Mouse (Mus musculus) kidney, postnatal 14 days (tissue): ENCODE results near the gene Sarnp.
"Not testable (repeated sequence)": the region's sequence is repeated elsewhere in the genome, so short reads cannot be mapped to it uniquely, and the experiment has no call there.

Source experiments
- DNase-seq: peaks from one replicate; pipeline ENCODE4 v3.0.0; 2022; ENCODE audit warnings: mixed read lengths

The Sarnp gene

GRCm38 (mm10) chr10:128821358-128822056, 4.4 kb downstream of the Sarnp start, which contains the start of gene Ormdl2:
Gene Ormdl2, minus strand, starts transcription at chr10:128821645.
- DNase-seq = peak; percentile 99

- no peak for DNase-seq
These were observed 5.0 kb downstream of the Sarnp start for GRCm38 (mm10) chr10:128822135-128822534.

GRCm38 (mm10) chr10:128823087-128823486, 6.0 kb downstream of the Sarnp start:
- not testable (repeated sequence) for DNase-seq

GRCm38 (mm10) chr10:128823821-128824220, 6.7 kb downstream of the Sarnp start:
- DNase-seq = no peak

- DNase-seq = no peak
These were observed 20.3 kb downstream of the Sarnp start for GRCm38 (mm10) chr10:128837400-128837799.

GRCm38 (mm10) chr10:128839434-128839833, 22.3 kb downstream of the Sarnp start:
- no peak for DNase-seq

- DNase-seq = no peak
These were observed 23.5 kb downstream of the Sarnp start for GRCm38 (mm10) chr10:128840612-128841011.

GRCm38 (mm10) chr10:128843260-128843659, 26.1 kb downstream of the Sarnp start:
- no peak for DNase-seq

- DNase-seq = peak; percentile 38
These were observed 28.4 kb downstream of the Sarnp start for GRCm38 (mm10) chr10:128845516-128845915.

- no peak for DNase-seq
These were observed 29.5 kb downstream of the Sarnp start for GRCm38 (mm10) chr10:128846664-128847063.

GRCm38 (mm10) chr10:128848426-128848825, 31.3 kb downstream of the Sarnp start:
- DNase-seq = peak; percentile 8

- no peak for DNase-seq
These were observed 33.2 kb downstream of the Sarnp start for GRCm38 (mm10) chr10:128850339-128850738.

- no peak for DNase-seq
These were observed 44.0 kb downstream of the Sarnp start for GRCm38 (mm10) chr10:128861176-128861575.

- DNase-seq = no peak
These were observed 48.9 kb downstream of the Sarnp start for GRCm38 (mm10) chr10:128866042-128866441.

- DNase-seq = no peak
These were observed 49.4 kb downstream of the Sarnp start for GRCm38 (mm10) chr10:128866518-128866917.

GRCm38 (mm10) chr10:128870341-128870740, 53.2 kb downstream of the Sarnp start:
- DNase-seq = no peak

GRCm38 (mm10) chr10:128878291-128878690, 61.2 kb downstream of the Sarnp start:
- DNase-seq = no peak

GRCm38 (mm10) chr10:128878811-128879210, 61.7 kb downstream of the Sarnp start:
- DNase-seq = no peak

GRCm38 (mm10) chr10:128882067-128882466, 64.9 kb downstream of the Sarnp start:
- peak; percentile 42 for DNase-seq

GRCm38 (mm10) chr10:128888941-128889827, 72.1 kb downstream of the Sarnp start:
- DNase-seq = no peak

GRCm38 (mm10) chr10:128889846-128890245, 72.7 kb downstream of the Sarnp start:
- no peak for DNase-seq

- DNase-seq = no peak
These were observed 73.5 kb downstream of the Sarnp start for GRCm38 (mm10) chr10:128890383-128891295.
